In genomic region chr5:120548236-120548850, GRCm38 (mm10) we compare ENCODE assay signal across 20 mouse cellular contexts. TPM values are rescaled to one million over a fixed set of nuclear protein-coding genes. Genes with fewer than 3 reads are reported as not detected.
DNase-seq lines count a peak whose midpoint lies in the region; ATAC-seq and TF ChIP-seq lines count a peak whose summit lies in the region.
"Had no signal": no experiment of that assay in that cellular context is flagged by ENCODE, and none has a peak within 500 bp of the region (broad histone marks: within the 10 kb centered on the region; RNA-seq: fewer than 3 reads in every experiment).

No protein-coding gene starts in this region.

- ATAC-seq in liver, embryonic 16.5 days (ENCODE audit: low read depth), result 0 out of 2 replicates have a peak, but pooled peaks have one; percentile 7
- ATAC-seq in liver, postnatal 0 days, result no peak
- peak; percentile 34; the same call in 1 of the 2 replicates for ATAC-seq in intestine, embryonic 15.5 days
- 0 out of 2 replicates have a peak, but pooled peaks have one; percentile 27 for ATAC-seq in stomach, postnatal 0 days (ENCODE audit: low FRiP score, low TSS enrichment)
- ATAC-seq in megakaryocyte-erythroid progenitor cell, adult 5-6 weeks (replicated peaks; ENCODE audit: low FRiP score, low TSS enrichment, poor library complexity, severe bottlenecking), result no peak
- ATAC-seq: forebrain, embryonic 14.5 days had no signal

- TF ChIP-seq EP300 in liver, postnatal 0 days (IDR thresholded peaks at IDR 0.05; ENCODE audit: low read depth), result no peak
- TF ChIP-seq EP300 in stomach, postnatal 0 days (optimal IDR thresholded peaks at IDR 0.05), result no peak

- peaks cover 35% of the 10 kb centered on the region for H3K36me3 ChIP-seq in liver, embryonic 16.5 days (ENCODE audit: control insufficient read depth, insufficient read depth)
- H3K36me3 ChIP-seq in liver, postnatal 0 days (replicated peaks; ENCODE audit: insufficient read depth, low read length), result peaks cover 57% of the 10 kb centered on the region
- H3K36me3 ChIP-seq in intestine, embryonic 15.5 days, result peaks cover 13% of the 10 kb centered on the region
- peaks cover 16% of the 10 kb centered on the region for H3K36me3 ChIP-seq in stomach, postnatal 0 days (ENCODE audit: control insufficient read depth, insufficient read depth, low read length)

- WGBS in liver, embryonic 16.5 days (ENCODE audit: insufficient replicate concordance), result 79% methylated on average over 11 of the region's 11 CpGs
- WGBS in liver, postnatal 0 days (ENCODE audit: insufficient replicate concordance), result 86% methylated on average over 11 of the region's 11 CpGs
- WGBS in intestine, embryonic 15.5 days, result 69% methylated on average over 11 of the region's 11 CpGs
- WGBS in stomach, postnatal 0 days, result 68% methylated on average over 11 of the region's 11 CpGs

- no peak overlapping the region for H3K4me2 ChIP-seq in liver, embryonic 16.5 days (ENCODE audit: low read depth, low read length)
- H3K4me2 ChIP-seq in liver, postnatal 0 days (ENCODE audit: low read depth, low read length), result no peak overlapping the region
- no peak overlapping the region for H3K4me2 ChIP-seq in intestine, embryonic 15.5 days (replicated peaks)
- no peak overlapping the region for H3K4me2 ChIP-seq in stomach, postnatal 0 days (replicated peaks; ENCODE audit: low read depth)
- H3K4me2 ChIP-seq: hindbrain, embryonic 13.5 days had no signal

- H3K9ac ChIP-seq in liver, embryonic 16.5 days (ENCODE audit: low read depth, low read length), result no peak overlapping the region
- no peak overlapping the region for H3K9ac ChIP-seq in liver, postnatal 0 days (replicated peaks)
- no peak overlapping the region for H3K9ac ChIP-seq in intestine, embryonic 15.5 days
- no peak overlapping the region for H3K9ac ChIP-seq in stomach, postnatal 0 days (ENCODE audit: low read length)
- H3K9ac ChIP-seq: hindbrain, embryonic 13.5 days had no signal

- no peak for TF ChIP-seq CTCF in liver, postnatal 0 days (IDR thresholded peaks at IDR 0.05; ENCODE audit: low read depth)
- TF ChIP-seq CTCF in stomach, postnatal 0 days (IDR thresholded peaks at IDR 0.05; ENCODE audit: low read depth), result no peak

- peak; percentile 50 for DNase-seq in embryo, embryonic 10 days (ENCODE audit: low spot score)
- DNase-seq in embryo, embryonic 10.5 days (ENCODE audit: low spot score), result no peak
- no peak for DNase-seq in liver, postnatal 0 days
- no peak for DNase-seq in stomach, postnatal 0 days (ENCODE audit: low spot score)
- DNase-seq: adrenal gland, postnatal 10 days; cerebellum, adult 2 months; cerebellum, postnatal 14 days; gastrocnemius, postnatal 36 days; heart, adult 11 months; heart, postnatal 10 days; heart, postnatal 4 days; kidney, adult 18-20 months had no signal

- H3K4me3 ChIP-seq in liver, embryonic 16.5 days (ENCODE audit: low read depth, low read length), result no peak overlapping the region
- no peak overlapping the region for H3K4me3 ChIP-seq in liver, postnatal 0 days (ENCODE audit: low read depth, low read length)
- no peak overlapping the region for H3K4me3 ChIP-seq in intestine, embryonic 15.5 days (replicated peaks)
- H3K4me3 ChIP-seq in stomach, postnatal 0 days (ENCODE audit: low read depth, low read length), result no peak overlapping the region
- H3K4me3 ChIP-seq: forebrain, embryonic 10.5 days; hindbrain, embryonic 13.5 days had no signal

- no peaks in the 10 kb centered on the region for H3K9me3 ChIP-seq in liver, embryonic 16.5 days (replicated peaks; ENCODE audit: control insufficient read depth, low read length)
- H3K9me3 ChIP-seq in liver, postnatal 0 days (ENCODE audit: low read length), result no peaks in the 10 kb centered on the region
- H3K9me3 ChIP-seq in intestine, embryonic 15.5 days, result no peaks in the 10 kb centered on the region
- no peaks in the 10 kb centered on the region for H3K9me3 ChIP-seq in stomach, postnatal 0 days (ENCODE audit: control insufficient read depth, low read length)
- H3K9me3 ChIP-seq: forebrain, embryonic 10.5 days; hindbrain, embryonic 13.5 days had no signal

- no peaks in the 10 kb centered on the region for H3K4me1 ChIP-seq in liver, embryonic 16.5 days (ENCODE audit: control insufficient read depth, low read depth, low read length)
- H3K4me1 ChIP-seq in liver, postnatal 0 days (ENCODE audit: insufficient read depth), result no peaks in the 10 kb centered on the region
- H3K4me1 ChIP-seq in intestine, embryonic 15.5 days (replicated peaks), result 0 out of 2 replicates have a peak, but pooled peaks cover 3% of the 10 kb centered on the region
- H3K4me1 ChIP-seq in stomach, postnatal 0 days (replicated peaks; ENCODE audit: control insufficient read depth, insufficient read depth), result no peaks in the 10 kb centered on the region
- H3K4me1 ChIP-seq: hindbrain, embryonic 13.5 days had no signal

- no peaks in the 10 kb centered on the region for H3K27me3 ChIP-seq in liver, embryonic 16.5 days (ENCODE audit: control insufficient read depth, insufficient read depth, low read depth, low read length)
- H3K27me3 ChIP-seq in liver, postnatal 0 days (ENCODE audit: insufficient read depth, low read length), result no peaks in the 10 kb centered on the region
- H3K27me3 ChIP-seq in intestine, embryonic 15.5 days (replicated peaks), result no peaks in the 10 kb centered on the region
- no peaks in the 10 kb centered on the region for H3K27me3 ChIP-seq in stomach, postnatal 0 days (ENCODE audit: control insufficient read depth, insufficient read depth, low read length)
- H3K27me3 ChIP-seq: hindbrain, embryonic 13.5 days had no signal

- no peak overlapping the region for H3K27ac ChIP-seq in liver, embryonic 16.5 days (ENCODE audit: low read length)
- H3K27ac ChIP-seq in liver, postnatal 0 days (ENCODE audit: low read depth), result no peak overlapping the region
- H3K27ac ChIP-seq in intestine, embryonic 15.5 days, result no peak overlapping the region
- no peak overlapping the region for H3K27ac ChIP-seq in stomach, postnatal 0 days (replicated peaks)
- H3K27ac ChIP-seq: forebrain, embryonic 10.5 days; hindbrain, embryonic 13.5 days had no signal

RNA-seq across cellular contexts. Expression of gene Slc8b1, which starts 37.4 kb away (rescaled TPM):
- polyA plus RNA-seq in liver, embryonic 16.5 days (2015; fragmentation: Nextera tagmentation; extraction: Ambion mirVana), result 9.2 TPM in 2 replicates
- polyA plus RNA-seq in liver, postnatal 0 days (2015; fragmentation: Nextera tagmentation; extraction: Ambion mirVana), result 15.3 and 17.1 TPM in 2 replicates
- polyA plus RNA-seq in intestine, embryonic 15.5 days (2015; fragmentation: Nextera tagmentation; extraction: Ambion mirVana), result 6.2 and 6.6 TPM in 2 replicates
- polyA plus RNA-seq in stomach, postnatal 0 days (2015; fragmentation: Nextera tagmentation; extraction: Ambion mirVana), result 4.9 and 5.2 TPM in 2 replicates
- total RNA-seq in megakaryocyte-erythroid progenitor cell, adult 5-6 weeks (2014; fragmentation: Nextera tagmentation), result 0.35 and 1.6 TPM in 2 replicates
- total RNA-seq in megakaryocyte-erythroid progenitor cell, adult 5-6 weeks (2017), result 0.09 and 1.7 TPM in 2 replicates

RNA-seq across cellular contexts. Expression of gene Tpcn1, which starts 40.1 kb away (rescaled TPM):
- polyA plus RNA-seq in liver, embryonic 16.5 days (2015; fragmentation: Nextera tagmentation; extraction: Ambion mirVana), result 21.5 and 24.2 TPM in 2 replicates
- 16.3 and 18.6 TPM in 2 replicates for polyA plus RNA-seq in liver, postnatal 0 days (2015; fragmentation: Nextera tagmentation; extraction: Ambion mirVana)
- 25.3 and 26.8 TPM in 2 replicates for polyA plus RNA-seq in intestine, embryonic 15.5 days (2015; fragmentation: Nextera tagmentation; extraction: Ambion mirVana)
- polyA plus RNA-seq in stomach, postnatal 0 days (2015; fragmentation: Nextera tagmentation; extraction: Ambion mirVana), result 12.7 and 13.9 TPM in 2 replicates
- total RNA-seq in megakaryocyte-erythroid progenitor cell, adult 5-6 weeks (2014; fragmentation: Nextera tagmentation), result 71.7 and 84.7 TPM in 2 replicates
- 16.0 and 19.1 TPM in 2 replicates for total RNA-seq in megakaryocyte-erythroid progenitor cell, adult 5-6 weeks (2017)

RNA-seq across cellular contexts. Expression of gene Iqcd, which starts 40.5 kb away (rescaled TPM):
- polyA plus RNA-seq in liver, embryonic 16.5 days (2015; fragmentation: Nextera tagmentation; extraction: Ambion mirVana), result 1.2 TPM in 2 replicates
- polyA plus RNA-seq in liver, postnatal 0 days (2015; fragmentation: Nextera tagmentation; extraction: Ambion mirVana), result 0.75 and 0.84 TPM in 2 replicates
- polyA plus RNA-seq in intestine, embryonic 15.5 days (2015; fragmentation: Nextera tagmentation; extraction: Ambion mirVana), result 0.28 and 0.40 TPM in 2 replicates
- polyA plus RNA-seq in stomach, postnatal 0 days (2015; fragmentation: Nextera tagmentation; extraction: Ambion mirVana), result 0.25 and 0.36 TPM in 2 replicates
- 6.4 and 9.0 TPM in 2 replicates for total RNA-seq in megakaryocyte-erythroid progenitor cell, adult 5-6 weeks (2014; fragmentation: Nextera tagmentation)
- total RNA-seq in megakaryocyte-erythroid progenitor cell, adult 5-6 weeks (2017), result 6.3 and 7.9 TPM in 2 replicates
- total RNA-seq: ES-E14; gastrocnemius, adult 8-10 months; heart, postnatal 4 days had no signal

RNA-seq across cellular contexts. Expression of gene Plbd2, which starts 44.9 kb away (rescaled TPM):
- polyA plus RNA-seq in liver, embryonic 16.5 days (2015; fragmentation: Nextera tagmentation; extraction: Ambion mirVana), result 16.7 and 19.0 TPM in 2 replicates
- 53.6 and 54.1 TPM in 2 replicates for polyA plus RNA-seq in liver, postnatal 0 days (2015; fragmentation: Nextera tagmentation; extraction: Ambion mirVana)
- polyA plus RNA-seq in intestine, embryonic 15.5 days (2015; fragmentation: Nextera tagmentation; extraction: Ambion mirVana), result 49.8 and 50.2 TPM in 2 replicates
- 42.6 and 45.9 TPM in 2 replicates for polyA plus RNA-seq in stomach, postnatal 0 days (2015; fragmentation: Nextera tagmentation; extraction: Ambion mirVana)
- total RNA-seq in megakaryocyte-erythroid progenitor cell, adult 5-6 weeks (2014; fragmentation: Nextera tagmentation), result 13.6 and 20.8 TPM in 2 replicates
- total RNA-seq in megakaryocyte-erythroid progenitor cell, adult 5-6 weeks (2017), result 6.3 and 8.7 TPM in 2 replicates

Comparison
In these comparisons a context has a peak if more than half of its experiments do, and no peak if none do; other contexts are left out.
1. ATAC-seq: peak in liver, embryonic 16.5 days (single experiment), intestine, embryonic 15.5 days (single experiment) and stomach, postnatal 0 days (single experiment); none in liver, postnatal 0 days (single experiment) and megakaryocyte-erythroid progenitor cell, adult 5-6 weeks (single experiment).